Mouse (Mus musculus): ENCODE measurements around the gene Naa25. TPM values are rescaled to one million over a fixed set of nuclear protein-coding genes. Genes with fewer than 3 reads are reported as not detected.
A peak's percentile ranks its signal among the peaks of the same experiment; 100 is the strongest.

Gene Naa25
- polyA plus RNA-seq, 1 experiment: 14.0 TPM

DNA sequence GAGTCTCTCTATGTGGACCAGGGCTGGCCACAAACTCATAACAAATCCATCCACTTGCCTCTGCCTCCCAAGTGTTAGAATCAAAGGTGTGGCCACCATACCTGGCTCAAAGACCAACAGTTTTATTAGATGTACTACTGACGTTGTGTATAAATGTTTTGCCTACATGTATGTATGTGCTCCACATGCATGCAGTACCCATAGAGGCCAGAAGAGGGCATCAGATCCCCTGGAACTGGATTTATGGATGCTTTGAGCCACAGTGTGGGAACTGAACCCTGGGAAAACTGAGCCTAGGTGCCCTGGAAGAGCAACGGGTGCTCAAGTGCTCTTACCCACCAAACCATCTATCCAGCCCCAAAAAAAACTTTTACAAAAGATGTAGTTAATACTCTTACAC lies 17.0 kb upstream of the Naa25 start:
- TF ChIP-seq CTCF (IDR thresholded peaks at IDR 0.05; ENCODE audit: low read depth, low read length) (peak; percentile 14; the same call in 1 of the 2 replicates), POLR2A (IDR thresholded peaks at IDR 0.05; ENCODE audit: borderline replicate concordance, low read depth, low read length) (no peak)
- H3K4me3 ChIP-seq (ENCODE audit: insufficient read depth, low read length): no peak overlapping the region
- H3K4me1 ChIP-seq (ENCODE audit: control insufficient read depth, insufficient read depth, low read length): peaks cover 20% of the 10 kb centered on the region
- no peak overlapping the region for H3K27ac ChIP-seq (ENCODE audit: insufficient read depth, low read depth, low read length)

DNA sequence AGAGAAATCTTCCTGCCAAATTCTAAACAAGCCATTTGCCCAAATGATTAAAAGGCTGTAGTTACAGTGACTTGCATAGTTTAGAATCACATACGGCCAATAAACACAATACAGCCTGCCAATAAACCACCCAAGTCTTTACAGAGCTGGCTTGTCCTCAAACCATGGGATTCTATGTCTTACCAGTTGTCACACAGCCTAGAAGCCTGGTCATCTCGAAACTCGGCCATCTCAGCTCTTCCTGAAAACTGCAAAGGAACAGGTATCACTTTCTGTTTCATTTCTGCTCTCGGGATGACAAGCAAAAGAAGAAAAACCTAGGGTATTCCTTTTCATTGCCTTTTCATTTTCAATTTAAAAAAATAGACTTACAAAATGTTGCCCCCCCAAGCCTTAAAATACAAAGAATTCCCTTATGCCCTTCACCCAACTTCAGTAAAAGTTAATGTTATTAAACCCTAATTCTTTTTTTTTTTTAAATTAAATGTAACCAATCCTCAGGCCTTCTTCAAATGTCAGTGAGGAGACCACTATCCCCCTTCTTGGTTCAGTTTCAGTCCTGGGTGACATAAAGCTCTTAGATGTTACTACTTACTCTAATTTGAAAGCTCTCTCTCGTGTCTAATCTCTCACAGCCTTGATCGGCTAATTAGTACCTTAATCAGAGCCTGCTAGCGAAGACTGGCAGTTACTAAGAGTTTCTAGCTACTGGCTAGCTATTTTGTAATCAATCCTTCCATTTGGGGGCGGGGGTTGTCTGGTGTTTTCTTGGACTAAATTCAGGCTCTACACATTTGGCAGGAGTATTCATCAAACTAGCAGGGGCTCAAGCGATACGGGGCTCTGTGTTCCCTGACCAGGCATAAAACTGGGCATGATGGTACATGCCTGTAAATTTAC lies 13.6 kb upstream of the Naa25 start:
- Histone ChIP-seq H3K4me1 (ENCODE audit: control insufficient read depth, insufficient read depth, low read length) (peaks cover 32% of the 10 kb centered on the region), H3K27ac (ENCODE audit: insufficient read depth, low read depth, low read length) (peak overlapping the region; percentile 67), H3K4me3 (ENCODE audit: insufficient read depth, low read length) (peak overlapping the region; percentile 70)
- TF ChIP-seq POLR2A (IDR thresholded peaks at IDR 0.05; ENCODE audit: borderline replicate concordance, low read depth, low read length) (no peak), CTCF (IDR thresholded peaks at IDR 0.05; ENCODE audit: low read depth, low read length) (no peak)

DNA sequence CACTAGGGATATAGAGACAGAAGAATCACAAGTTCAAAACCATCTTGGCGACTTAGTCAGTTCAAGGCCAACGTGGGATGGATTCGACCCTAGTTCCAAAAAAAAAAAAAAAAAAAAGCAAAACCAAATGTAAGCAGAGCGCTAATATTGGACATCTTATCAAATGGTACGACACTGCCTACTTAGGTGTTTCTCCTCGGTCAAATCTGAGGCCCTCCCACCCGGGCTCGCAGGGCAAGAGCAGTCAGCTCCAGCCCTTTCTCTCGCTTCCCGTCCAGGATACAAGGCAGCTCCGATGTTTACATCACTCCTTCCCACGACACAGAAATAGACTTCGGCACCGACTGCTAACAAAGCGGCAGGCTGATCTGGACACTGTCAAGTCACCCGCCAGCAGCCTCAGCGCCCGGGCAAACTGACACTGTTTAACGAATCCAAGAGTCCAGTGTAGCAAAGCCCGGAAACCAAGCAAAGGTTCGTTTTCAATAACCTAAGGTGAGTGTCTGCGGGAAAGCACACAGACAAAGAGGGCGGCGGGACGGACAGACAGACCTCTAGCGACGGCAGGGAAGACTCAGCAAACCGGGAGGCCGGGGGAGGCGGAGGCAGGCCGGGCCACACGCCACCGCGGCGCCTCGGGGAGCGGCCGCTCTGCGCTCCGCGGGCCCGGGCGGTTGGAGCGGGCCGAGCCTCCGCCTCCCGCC lies 12.8 kb upstream of the Naa25 start:
- no peak for TF ChIP-seq CTCF (IDR thresholded peaks at IDR 0.05; ENCODE audit: low read depth, low read length)
- no peak for TF ChIP-seq POLR2A (IDR thresholded peaks at IDR 0.05; ENCODE audit: borderline replicate concordance, low read depth, low read length)
- Histone ChIP-seq H3K4me3 (ENCODE audit: insufficient read depth, low read length) (peak overlapping the region; percentile 70), H3K4me1 (ENCODE audit: control insufficient read depth, insufficient read depth, low read length) (peaks cover 31% of the 10 kb centered on the region), H3K27ac (ENCODE audit: insufficient read depth, low read depth, low read length) (peak overlapping the region; percentile 67)

DNA sequence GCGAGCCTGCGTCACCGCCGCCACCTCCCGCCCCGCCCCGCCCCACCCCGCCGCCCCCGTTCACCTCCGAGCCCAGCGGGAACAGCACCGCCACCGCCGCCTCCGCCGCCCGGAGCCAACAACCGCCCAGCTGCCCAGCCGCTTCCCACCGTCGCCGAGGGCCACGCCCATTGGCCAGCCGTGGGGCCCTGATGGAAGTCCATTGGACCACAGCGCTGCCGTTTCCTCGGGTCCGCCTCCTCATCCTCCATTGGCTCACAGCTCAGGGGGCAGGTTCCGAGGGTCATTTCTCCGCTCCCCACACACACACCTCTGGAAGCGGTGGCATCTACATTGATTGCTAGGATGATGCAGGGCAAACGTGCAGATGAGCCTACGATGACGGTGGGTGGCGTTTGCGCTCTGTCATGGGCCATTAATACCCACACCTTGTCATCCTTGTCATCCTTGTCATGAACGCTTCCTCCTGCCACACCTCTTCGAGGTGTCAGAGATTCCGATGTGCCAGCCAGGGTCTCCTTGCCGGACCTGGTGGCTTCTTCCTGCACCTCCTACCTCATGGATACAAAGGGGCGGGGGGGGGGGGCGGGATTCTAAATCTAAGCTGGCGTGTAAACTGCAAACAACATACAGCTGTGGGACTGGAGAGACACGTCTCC lies 12.1 kb upstream of the Naa25 start, which contains the start of gene Trafd1:
Gene Trafd1 (minus strand): TSS at position 172 of the 659 bp plus-strand sequence.
- Histone ChIP-seq H3K4me3 (ENCODE audit: insufficient read depth, low read length) (peak within 1 kb of the TSS; percentile 70), H3K27ac (ENCODE audit: insufficient read depth, low read depth, low read length) (peak within 1 kb of the TSS; percentile 76), H3K4me1 (ENCODE audit: control insufficient read depth, insufficient read depth, low read length) (peaks cover 31% of the 10 kb centered on the region)
- TF ChIP-seq POLR2A (IDR thresholded peaks at IDR 0.05; ENCODE audit: borderline replicate concordance, low read depth, low read length): no peak
- TF ChIP-seq CTCF (IDR thresholded peaks at IDR 0.05; ENCODE audit: low read depth, low read length): no peak

DNA sequence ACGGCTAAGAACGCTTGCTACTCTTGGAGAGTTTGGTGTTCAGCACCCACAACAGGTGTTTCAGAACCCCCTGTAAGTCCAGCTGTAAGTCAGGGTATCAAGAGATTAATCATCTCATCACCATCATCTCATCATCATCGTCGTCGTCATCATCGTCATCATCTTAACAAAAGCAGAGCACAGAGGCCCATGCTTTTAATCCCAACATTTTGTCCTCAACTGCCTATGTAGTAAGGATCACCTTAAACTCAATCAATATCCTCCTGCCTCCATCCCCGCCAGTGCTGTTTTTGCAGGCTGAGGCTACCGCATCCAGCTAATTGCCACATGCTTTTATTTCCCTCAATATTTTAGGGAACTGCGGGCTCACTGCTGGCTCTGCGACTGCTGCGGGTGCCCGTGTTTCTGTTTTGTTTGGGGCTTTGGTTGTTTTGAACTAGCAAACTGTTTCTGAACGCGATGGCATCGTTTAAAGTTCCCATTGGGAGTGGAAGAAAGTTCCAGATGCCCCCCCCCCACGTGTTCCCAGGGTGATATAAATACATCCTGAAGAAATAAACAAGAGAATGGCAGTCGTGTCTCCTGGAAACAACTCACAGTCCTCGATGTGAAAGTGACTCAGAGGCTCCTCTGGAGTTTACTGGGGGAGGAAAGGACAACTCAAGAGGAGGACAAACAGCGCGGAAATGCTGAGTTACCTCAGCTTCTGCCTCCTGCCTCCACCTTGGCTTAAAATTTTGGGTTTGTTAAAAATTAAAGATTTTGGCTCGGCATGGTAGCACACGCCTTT lies 11.4 kb upstream of the Naa25 start:
- TF ChIP-seq POLR2A (IDR thresholded peaks at IDR 0.05; ENCODE audit: borderline replicate concordance, low read depth, low read length) (no peak), CTCF (IDR thresholded peaks at IDR 0.05; ENCODE audit: low read depth, low read length) (no peak)
- peaks cover 31% of the 10 kb centered on the region for H3K4me1 ChIP-seq (ENCODE audit: control insufficient read depth, insufficient read depth, low read length)
- peak overlapping the region; percentile 76 for H3K27ac ChIP-seq (ENCODE audit: insufficient read depth, low read depth, low read length)

DNA sequence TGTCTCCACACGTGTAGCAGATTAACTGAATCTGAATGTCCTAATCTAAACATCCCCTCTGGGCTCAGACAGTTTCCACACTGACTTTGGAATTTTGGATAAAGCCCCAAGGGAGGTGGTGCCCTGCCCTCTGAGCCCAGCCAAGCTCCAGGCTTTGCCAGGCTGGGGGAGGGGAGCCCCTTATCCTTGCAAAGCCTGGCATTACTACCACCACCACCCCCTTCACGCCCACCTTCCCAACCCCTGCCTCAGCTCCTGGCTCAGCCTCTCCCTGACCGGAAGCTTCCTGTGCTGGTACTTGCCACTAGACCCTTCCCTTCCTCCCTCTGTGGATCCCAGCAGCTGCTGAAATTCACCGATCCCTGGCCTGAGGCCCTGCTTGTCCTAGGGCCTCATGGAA lies 10.6 kb upstream of the Naa25 start:
- Histone ChIP-seq H3K27ac (ENCODE audit: insufficient read depth, low read depth, low read length) (peak overlapping the region; percentile 76), H3K4me1 (ENCODE audit: control insufficient read depth, insufficient read depth, low read length) (peaks cover 31% of the 10 kb centered on the region), H3K4me3 (ENCODE audit: insufficient read depth, low read length) (no peak overlapping the region)
- no peak for TF ChIP-seq CTCF (IDR thresholded peaks at IDR 0.05; ENCODE audit: low read depth, low read length)
- TF ChIP-seq POLR2A (IDR thresholded peaks at IDR 0.05; ENCODE audit: borderline replicate concordance, low read depth, low read length): no peak

More for the DNA sequence above, 11.4 kb upstream of the Naa25 start:
- H3K4me3 ChIP-seq (ENCODE audit: insufficient read depth, low read length): peak overlapping the region; percentile 58

DNA sequence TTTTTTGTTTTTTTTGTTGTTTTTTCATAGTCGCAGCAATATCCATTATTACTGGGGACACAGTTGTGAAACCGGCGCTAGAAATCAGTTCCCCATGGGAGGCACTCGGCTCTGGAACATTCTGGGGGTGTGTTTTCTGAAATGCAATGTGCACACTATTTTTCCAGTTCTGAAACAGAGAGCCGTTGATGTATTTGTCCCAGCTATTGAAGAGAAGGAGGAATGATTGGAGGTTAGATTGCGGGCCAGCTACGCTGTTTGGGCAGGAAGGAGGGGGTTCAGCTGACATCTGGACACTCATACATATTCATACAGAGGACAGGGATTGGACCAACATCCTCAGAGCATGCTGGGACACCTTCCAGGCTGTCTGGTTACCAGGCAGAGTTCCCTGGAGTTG lies 8.6 kb upstream of the Naa25 start:
- TF ChIP-seq POLR2A (IDR thresholded peaks at IDR 0.05; ENCODE audit: borderline replicate concordance, low read depth, low read length): no peak
- TF ChIP-seq CTCF (IDR thresholded peaks at IDR 0.05; ENCODE audit: low read depth, low read length): no peak
- Histone ChIP-seq H3K27ac (ENCODE audit: insufficient read depth, low read depth, low read length) (peak overlapping the region; percentile 56), H3K4me3 (ENCODE audit: insufficient read depth, low read length) (peak overlapping the region; percentile 4; the same call in 1 of the 2 replicates), H3K4me1 (ENCODE audit: control insufficient read depth, insufficient read depth, low read length) (peaks cover 19% of the 10 kb centered on the region)

DNA sequence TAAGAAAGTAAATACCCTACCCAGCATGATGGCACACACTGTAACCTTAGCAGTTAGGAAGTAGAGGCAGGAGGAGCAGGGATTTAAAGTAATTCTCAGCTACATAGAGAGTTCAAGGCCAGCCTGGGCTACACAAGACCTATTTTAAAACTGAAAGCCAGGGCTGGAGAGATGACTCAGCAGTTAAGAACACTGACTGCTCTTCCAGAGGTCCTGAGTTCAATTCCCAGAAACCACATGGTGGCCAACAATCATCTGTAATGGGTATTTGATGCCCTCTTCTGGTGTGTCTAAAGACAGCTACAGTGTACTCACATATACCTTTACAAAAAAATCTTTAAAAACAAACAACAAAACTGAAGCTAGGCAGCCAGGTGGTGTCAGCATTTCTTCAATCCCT lies 8.0 kb upstream of the Naa25 start:
- TF ChIP-seq POLR2A (IDR thresholded peaks at IDR 0.05; ENCODE audit: borderline replicate concordance, low read depth, low read length) (no peak), CTCF (IDR thresholded peaks at IDR 0.05; ENCODE audit: low read depth, low read length) (no peak)
- Histone ChIP-seq H3K4me3 (ENCODE audit: insufficient read depth, low read length) (no peak overlapping the region), H3K4me1 (ENCODE audit: control insufficient read depth, insufficient read depth, low read length) (peaks cover 19% of the 10 kb centered on the region), H3K27ac (ENCODE audit: insufficient read depth, low read depth, low read length) (peak overlapping the region; percentile 56)
